Mouse (Mus musculus) c-Kit-positive CD71-positive TER-119-negative erythroid progenitor cells, embryonic 14.5 days (primary cell): ENCODE data around the gene Ak7.

Experiments used
- DNase-seq: peaks from one replicate; pipeline ENCODE4 v3.0.0-alpha.2; 2013; ENCODE audit warnings: low read depth

Ak7 gene

GRCm38 (mm10) chr12:105727964-105728363, 22.2 kb downstream of the Ak7 start:
- DNase-seq, result peak; percentile 68

GRCm38 (mm10) chr12:105730851-105731460, 25.2 kb downstream of the Ak7 start:
- no peak for DNase-seq

- DNase-seq, result no peak
Measured at GRCm38 (mm10) chr12:105733370-105734159, 27.8 kb downstream of the Ak7 start.

- no peak for DNase-seq
Measured at GRCm38 (mm10) chr12:105735226-105735888, 29.6 kb downstream of the Ak7 start.

- no peak for DNase-seq
Measured at GRCm38 (mm10) chr12:105735889-105736251, 30.1 kb downstream of the Ak7 start.

GRCm38 (mm10) chr12:105738316-105739096, 32.7 kb downstream of the Ak7 start:
- no peak for DNase-seq

- DNase-seq, result no peak
Measured at GRCm38 (mm10) chr12:105739656-105740055, 33.9 kb downstream of the Ak7 start.

GRCm38 (mm10) chr12:105748114-105748513, 42.3 kb downstream of the Ak7 start:
- no peak for DNase-seq

- no peak for DNase-seq
Measured at GRCm38 (mm10) chr12:105753813-105754212, 48.0 kb downstream of the Ak7 start.

- peak; percentile 55 for DNase-seq
Measured at GRCm38 (mm10) chr12:105757816-105758497, 52.2 kb downstream of the Ak7 start.

GRCm38 (mm10) chr12:105758911-105759310, 53.1 kb downstream of the Ak7 start:
- DNase-seq, result no peak

GRCm38 (mm10) chr12:105759849-105760478, 54.2 kb downstream of the Ak7 start:
- DNase-seq, result peak; percentile 76

- no peak for DNase-seq
Measured at GRCm38 (mm10) chr12:105761171-105761570, 55.4 kb downstream of the Ak7 start.

GRCm38 (mm10) chr12:105761629-105762028, 55.9 kb downstream of the Ak7 start:
- DNase-seq, result no peak

GRCm38 (mm10) chr12:105769700-105770099, 63.9 kb downstream of the Ak7 start:
- no peak for DNase-seq

GRCm38 (mm10) chr12:105774871-105775270, 69.1 kb downstream of the Ak7 start:
- DNase-seq, result no peak

GRCm38 (mm10) chr12:105777651-105778050, 71.9 kb downstream of the Ak7 start:
- DNase-seq, result no peak

- peak; percentile 83 for DNase-seq
Measured at GRCm38 (mm10) chr12:105784196-105784999, 78.6 kb downstream of the Ak7 start, which contains the start of gene Papola. Papola (plus strand) TSS chr12:105784694.

GRCm38 (mm10) chr12:105785000-105785774, 79.4 kb downstream of the Ak7 start:
- peak; percentile 38 for DNase-seq
